Mouse (Mus musculus): ENCODE data around the gene Rad51b. TPM values are rescaled to one million over a fixed set of nuclear protein-coding genes. Genes with fewer than 3 reads are reported as not detected.

The Rad51b gene
- polyA plus RNA-seq, 1 experiment from 2014 or later: 7.7 TPM

- H3K4me2 ChIP-seq (replicated peaks): no peak overlapping the region
- H3K4me3 ChIP-seq: no peak overlapping the region
- no peak for ATAC-seq (ENCODE audit: insufficient number of reproducible peaks, insufficient read depth, low FRiP score, low TSS enrichment)
- no peaks in the 10 kb centered on the region for H3K36me3 ChIP-seq
- no peaks in the 10 kb centered on the region for H3K9me3 ChIP-seq
- no peak overlapping the region for H3K27ac ChIP-seq
- no peaks in the 10 kb centered on the region for H3K27me3 ChIP-seq
- H3K9ac ChIP-seq: no peak overlapping the region
- 47% methylated on average over 2 of the region's 2 CpGs for WGBS
- peaks cover 32% of the 10 kb centered on the region; the same call in 1 of the 2 replicates for H3K4me1 ChIP-seq
Observed at GRCm38 (mm10) chr12:79382416-79382815, 85.3 kb downstream of the Rad51b start.

GRCm38 (mm10) chr12:79383583-79383982 is 86.5 kb downstream of the Rad51b start:
- ATAC-seq (ENCODE audit: insufficient number of reproducible peaks, insufficient read depth, low FRiP score, low TSS enrichment): no peak
- H3K36me3 ChIP-seq: no peaks in the 10 kb centered on the region
- no peak overlapping the region for H3K4me3 ChIP-seq
- peak overlapping the region; percentile 65; the same call in 1 of the 2 replicates for H3K27ac ChIP-seq
- H3K27me3 ChIP-seq: no peaks in the 10 kb centered on the region
- no peak overlapping the region for H3K4me2 ChIP-seq (replicated peaks)
- H3K9ac ChIP-seq: no peak overlapping the region
- 30% methylated on average over 3 of the region's 3 CpGs for WGBS
- H3K4me1 ChIP-seq: peaks cover 26% of the 10 kb centered on the region; the same call in 1 of the 2 replicates
- H3K9me3 ChIP-seq: no peaks in the 10 kb centered on the region

GRCm38 (mm10) chr12:79384787-79385186 is 87.7 kb downstream of the Rad51b start:
- 23% methylated on average over 9 of the region's 9 CpGs for WGBS
- ATAC-seq (ENCODE audit: insufficient number of reproducible peaks, insufficient read depth, low FRiP score, low TSS enrichment): no peak
- Histone ChIP-seq H3K4me2 (replicated peaks) (peak overlapping the region; percentile 10), H3K4me1 (peaks cover 29% of the 10 kb centered on the region; the same call in 1 of the 2 replicates), H3K36me3 (no peaks in the 10 kb centered on the region), H3K27me3 (no peaks in the 10 kb centered on the region), H3K4me3 (no peak overlapping the region), H3K27ac (peak overlapping the region; percentile 85; the same call in 1 of the 2 replicates), H3K9ac (no peak overlapping the region), H3K9me3 (no peaks in the 10 kb centered on the region)

- 65% methylated on average over 5 of the region's 5 CpGs for WGBS
- Histone ChIP-seq H3K27ac (peak overlapping the region; percentile 85), H3K4me2 (replicated peaks) (no peak overlapping the region; the same call in 1 of the 2 replicates), H3K9me3 (no peaks in the 10 kb centered on the region), H3K36me3 (no peaks in the 10 kb centered on the region), H3K27me3 (no peaks in the 10 kb centered on the region), H3K4me1 (peaks cover 29% of the 10 kb centered on the region; the same call in 1 of the 2 replicates), H3K9ac (no peak overlapping the region), H3K4me3 (no peak overlapping the region)
- no peak for ATAC-seq (ENCODE audit: insufficient number of reproducible peaks, insufficient read depth, low FRiP score, low TSS enrichment)
Observed at GRCm38 (mm10) chr12:79385199-79385598, 88.1 kb downstream of the Rad51b start.

- Histone ChIP-seq H3K9ac (no peak overlapping the region), H3K27ac (no peak overlapping the region), H3K4me1 (peaks cover 23% of the 10 kb centered on the region; the same call in 1 of the 2 replicates), H3K4me2 (replicated peaks) (no peak overlapping the region), H3K4me3 (no peak overlapping the region), H3K36me3 (no peaks in the 10 kb centered on the region), H3K27me3 (no peaks in the 10 kb centered on the region), H3K9me3 (no peaks in the 10 kb centered on the region)
- 80% methylated on average over 6 of the region's 6 CpGs for WGBS
- no peak for ATAC-seq (ENCODE audit: insufficient number of reproducible peaks, insufficient read depth, low FRiP score, low TSS enrichment)
Observed at GRCm38 (mm10) chr12:79387886-79388285, 90.8 kb downstream of the Rad51b start.

GRCm38 (mm10) chr12:79389251-79389650 is 92.2 kb downstream of the Rad51b start:
- Histone ChIP-seq H3K4me2 (replicated peaks) (no peak overlapping the region), H3K4me3 (no peak overlapping the region), H3K9me3 (no peaks in the 10 kb centered on the region), H3K36me3 (no peaks in the 10 kb centered on the region), H3K4me1 (peaks cover 13% of the 10 kb centered on the region; the same call in 1 of the 2 replicates), H3K27me3 (no peaks in the 10 kb centered on the region), H3K27ac (peak overlapping the region; percentile 11; the same call in 1 of the 2 replicates), H3K9ac (no peak overlapping the region)
- no peak for ATAC-seq (ENCODE audit: insufficient number of reproducible peaks, insufficient read depth, low FRiP score, low TSS enrichment)
- WGBS: 83% methylated on average over 3 of the region's 3 CpGs

GRCm38 (mm10) chr12:79389971-79390370 is 92.9 kb downstream of the Rad51b start:
- Histone ChIP-seq H3K36me3 (no peaks in the 10 kb centered on the region), H3K4me1 (peaks cover 7% of the 10 kb centered on the region; the same call in 1 of the 2 replicates), H3K27ac (no peak overlapping the region), H3K27me3 (no peaks in the 10 kb centered on the region), H3K4me3 (no peak overlapping the region), H3K4me2 (replicated peaks) (no peak overlapping the region), H3K9me3 (no peaks in the 10 kb centered on the region), H3K9ac (no peak overlapping the region)
- ATAC-seq (ENCODE audit: insufficient number of reproducible peaks, insufficient read depth, low FRiP score, low TSS enrichment): no peak

- 61% methylated on average over 2 of the region's 2 CpGs for WGBS
Observed at GRCm38 (mm10) chr12:79393636-79394035, 96.6 kb downstream of the Rad51b start.

GRCm38 (mm10) chr12:79403992-79404391 is 106.9 kb downstream of the Rad51b start:
- Histone ChIP-seq H3K9me3 (no peaks in the 10 kb centered on the region), H3K27me3 (no peaks in the 10 kb centered on the region), H3K4me1 (no peaks in the 10 kb centered on the region), H3K27ac (no peak overlapping the region), H3K36me3 (no peaks in the 10 kb centered on the region), H3K9ac (no peak overlapping the region), H3K4me3 (no peak overlapping the region), H3K4me2 (replicated peaks) (no peak overlapping the region)
- no peak for ATAC-seq (ENCODE audit: insufficient number of reproducible peaks, insufficient read depth, low FRiP score, low TSS enrichment)
- 65% methylated on average over 3 of the region's 3 CpGs for WGBS

More at GRCm38 (mm10) chr12:79393636-79394035, 96.6 kb downstream of the Rad51b start:
- Histone ChIP-seq H3K4me1 (peaks cover 3% of the 10 kb centered on the region; the same call in 1 of the 2 replicates), H3K36me3 (no peaks in the 10 kb centered on the region), H3K27ac (no peak overlapping the region), H3K9ac (no peak overlapping the region), H3K27me3 (no peaks in the 10 kb centered on the region), H3K9me3 (no peaks in the 10 kb centered on the region), H3K4me2 (replicated peaks) (no peak overlapping the region), H3K4me3 (no peak overlapping the region)
- ATAC-seq (ENCODE audit: insufficient number of reproducible peaks, insufficient read depth, low FRiP score, low TSS enrichment): no peak

GRCm38 (mm10) chr12:79404494-79404893 is 107.4 kb downstream of the Rad51b start:
- H3K4me1 ChIP-seq: peaks cover 4% of the 10 kb centered on the region; the same call in 1 of the 2 replicates
- no peak overlapping the region for H3K4me3 ChIP-seq
- H3K27me3 ChIP-seq: no peaks in the 10 kb centered on the region
- WGBS: 52% methylated on average over 1 of the region's 1 CpGs
- H3K36me3 ChIP-seq: no peaks in the 10 kb centered on the region
- ATAC-seq (ENCODE audit: insufficient number of reproducible peaks, insufficient read depth, low FRiP score, low TSS enrichment): no peak
- no peaks in the 10 kb centered on the region for H3K9me3 ChIP-seq
- no peak overlapping the region for H3K27ac ChIP-seq
- no peak overlapping the region for H3K9ac ChIP-seq
- no peak overlapping the region for H3K4me2 ChIP-seq (replicated peaks)

GRCm38 (mm10) chr12:79408677-79409076 is 111.6 kb downstream of the Rad51b start:
- no peak overlapping the region for H3K27ac ChIP-seq
- WGBS: 69% methylated on average over 2 of the region's 2 CpGs
- H3K9me3 ChIP-seq: no peaks in the 10 kb centered on the region

GRCm38 (mm10) chr12:79409126-79409860 is 112.2 kb downstream of the Rad51b start:
- no peak overlapping the region for H3K4me3 ChIP-seq
- H3K4me2 ChIP-seq (replicated peaks): no peak overlapping the region
- H3K36me3 ChIP-seq: no peaks in the 10 kb centered on the region
- H3K9ac ChIP-seq: no peak overlapping the region
- no peaks in the 10 kb centered on the region for H3K9me3 ChIP-seq
- no peak overlapping the region for H3K27ac ChIP-seq
- ATAC-seq (ENCODE audit: insufficient number of reproducible peaks, insufficient read depth, low FRiP score, low TSS enrichment): no peak
- 52% methylated on average over 4 of the region's 4 CpGs for WGBS
- H3K4me1 ChIP-seq: peaks cover 8% of the 10 kb centered on the region; the same call in 1 of the 2 replicates
- no peaks in the 10 kb centered on the region for H3K27me3 ChIP-seq

More at GRCm38 (mm10) chr12:79408677-79409076, 111.6 kb downstream of the Rad51b start:
- Histone ChIP-seq H3K4me3 (no peak overlapping the region), H3K4me1 (peaks cover 8% of the 10 kb centered on the region; the same call in 1 of the 2 replicates), H3K27me3 (no peaks in the 10 kb centered on the region), H3K4me2 (replicated peaks) (no peak overlapping the region), H3K9ac (no peak overlapping the region), H3K36me3 (no peaks in the 10 kb centered on the region)
- no peak for ATAC-seq (ENCODE audit: insufficient number of reproducible peaks, insufficient read depth, low FRiP score, low TSS enrichment)

Measured in embryonic facial prominence, embryonic 12.5 days (tissue).